Mouse (Mus musculus): ENCODE results near the gene Ankrd11. TPM values are rescaled to one million over a fixed set of nuclear protein-coding genes. Genes with fewer than 3 reads are reported as not detected.

Gene Ankrd11
- polyA plus RNA-seq, 1 experiment from 2014 or later, result 55.5 TPM

DNA sequence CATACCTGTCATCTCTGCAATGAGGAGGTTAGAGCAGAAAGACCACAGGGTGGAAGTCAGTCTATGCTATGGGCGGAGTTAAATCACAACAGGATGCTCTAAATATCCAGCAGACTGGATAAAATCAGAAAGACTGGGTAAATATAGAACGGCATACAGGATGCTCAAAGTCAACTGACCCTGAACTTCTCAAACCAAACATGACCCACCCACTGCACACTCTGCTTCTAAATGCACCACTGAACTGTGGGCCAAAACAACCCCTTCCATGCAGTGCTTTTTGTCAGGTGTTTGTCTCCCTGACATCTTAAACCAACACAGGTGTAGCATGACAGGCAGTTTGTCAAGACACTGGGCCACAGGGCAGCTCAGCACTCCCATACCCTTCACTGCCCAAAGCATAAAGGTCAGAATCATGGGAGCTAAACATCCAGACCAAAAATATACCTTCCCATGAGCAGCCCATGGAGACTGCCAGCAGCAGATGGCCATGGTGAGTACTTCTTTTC lies 104.5 kb downstream of the Ankrd11 start:
- H3K9me3 ChIP-seq (ENCODE audit: control insufficient read depth, low read length), result no peaks in the 10 kb centered on the region
- WGBS, result 50% methylated on average over 2 of the region's 2 CpGs
- H3K4me1 ChIP-seq (ENCODE audit: control insufficient read depth, insufficient read depth, low read length), result peaks cover 23% of the 10 kb centered on the region; the same call in 1 of the 2 replicates
- H3K4me2 ChIP-seq (replicated peaks; ENCODE audit: low read depth, low read length), result no peak overlapping the region
- no peak overlapping the region for H3K4me3 ChIP-seq (ENCODE audit: low read length)
- no peaks in the 10 kb centered on the region for H3K27me3 ChIP-seq (ENCODE audit: control insufficient read depth, insufficient read depth, low read length)
- H3K27ac ChIP-seq (ENCODE audit: low read depth, low read length), result no peak overlapping the region
- no peak; the same call in 1 of the 2 replicates for ATAC-seq (ENCODE audit: low FRiP score, low TSS enrichment)
- H3K36me3 ChIP-seq (ENCODE audit: control insufficient read depth, insufficient read depth, low read length), result no peaks in the 10 kb centered on the region
- no peak overlapping the region for H3K9ac ChIP-seq (ENCODE audit: low read depth, low read length)

DNA sequence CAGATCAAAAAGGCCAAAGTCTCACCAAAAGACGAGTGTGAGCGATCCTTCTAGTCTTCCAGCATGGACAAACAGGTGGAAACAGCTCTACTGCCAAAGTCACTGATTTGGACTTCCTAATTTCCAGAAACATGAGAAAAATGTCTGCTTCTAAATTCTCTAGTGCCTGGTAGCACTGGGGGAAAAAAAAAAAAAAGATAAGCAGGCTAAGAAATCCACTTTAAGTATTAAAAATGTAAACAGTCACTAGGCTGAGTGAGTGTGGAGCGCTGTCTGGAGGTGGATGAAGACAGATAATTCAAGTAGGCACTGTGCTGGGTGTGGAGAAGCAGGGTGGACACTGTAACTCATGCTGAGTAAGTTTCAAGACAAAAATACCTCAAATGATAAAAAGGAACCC lies 106.2 kb downstream of the Ankrd11 start:
- no peak for ATAC-seq (ENCODE audit: low FRiP score, low TSS enrichment)
- Histone ChIP-seq H3K4me2 (replicated peaks; ENCODE audit: low read depth, low read length) (no peak overlapping the region), H3K9ac (ENCODE audit: low read depth, low read length) (no peak overlapping the region), H3K27ac (ENCODE audit: low read depth, low read length) (no peak overlapping the region), H3K4me1 (ENCODE audit: control insufficient read depth, insufficient read depth, low read length) (peaks cover 29% of the 10 kb centered on the region; the same call in 1 of the 2 replicates), H3K4me3 (ENCODE audit: low read length) (no peak overlapping the region), H3K9me3 (ENCODE audit: control insufficient read depth, low read length) (no peaks in the 10 kb centered on the region), H3K27me3 (ENCODE audit: control insufficient read depth, insufficient read depth, low read length) (no peaks in the 10 kb centered on the region), H3K36me3 (ENCODE audit: control insufficient read depth, insufficient read depth, low read length) (no peaks in the 10 kb centered on the region)
- WGBS, result 78% methylated on average over 3 of the region's 3 CpGs

DNA sequence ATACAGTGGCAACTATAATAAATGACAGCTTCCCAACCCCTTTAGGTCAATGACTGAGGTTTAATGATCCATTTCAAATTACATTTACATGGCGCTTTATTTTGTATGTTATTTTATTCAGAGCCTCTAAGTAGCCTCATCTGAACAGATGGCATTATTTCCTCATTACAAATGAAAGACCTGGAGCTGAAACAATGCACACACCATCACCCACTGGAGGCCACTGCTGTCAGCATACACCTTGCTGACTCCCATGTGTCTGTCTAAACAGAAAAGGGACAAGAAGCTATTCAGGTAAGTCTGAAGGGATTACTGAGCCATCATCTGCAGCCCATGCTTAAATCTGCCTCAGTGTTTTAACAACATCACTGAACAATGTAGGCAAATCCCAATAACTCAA lies 107.0 kb downstream of the Ankrd11 start:
- H3K27me3 ChIP-seq (ENCODE audit: control insufficient read depth, insufficient read depth, low read length), result no peaks in the 10 kb centered on the region
- no peak overlapping the region for H3K4me3 ChIP-seq (ENCODE audit: low read length)
- whole genome bisulfite sequencing, result 59% methylated on average over 1 of the region's 1 CpGs
- no peaks in the 10 kb centered on the region for H3K9me3 ChIP-seq (ENCODE audit: control insufficient read depth, low read length)
- no peaks in the 10 kb centered on the region for H3K36me3 ChIP-seq (ENCODE audit: control insufficient read depth, insufficient read depth, low read length)
- H3K4me1 ChIP-seq (ENCODE audit: control insufficient read depth, insufficient read depth, low read length), result peaks cover 29% of the 10 kb centered on the region; the same call in 1 of the 2 replicates
- H3K27ac ChIP-seq (ENCODE audit: low read depth, low read length), result no peak overlapping the region
- no peak for ATAC-seq (ENCODE audit: low FRiP score, low TSS enrichment)
- no peak overlapping the region for H3K9ac ChIP-seq (ENCODE audit: low read depth, low read length)
- H3K4me2 ChIP-seq (replicated peaks; ENCODE audit: low read depth, low read length), result no peak overlapping the region

- Histone ChIP-seq H3K9ac (ENCODE audit: low read depth, low read length) (no peak overlapping the region), H3K36me3 (ENCODE audit: control insufficient read depth, insufficient read depth, low read length) (no peaks in the 10 kb centered on the region), H3K9me3 (ENCODE audit: control insufficient read depth, low read length) (no peaks in the 10 kb centered on the region), H3K27ac (ENCODE audit: low read depth, low read length) (no peak overlapping the region), H3K4me3 (ENCODE audit: low read length) (no peak overlapping the region), H3K4me1 (ENCODE audit: control insufficient read depth, insufficient read depth, low read length) (peaks cover 23% of the 10 kb centered on the region; the same call in 1 of the 2 replicates), H3K27me3 (ENCODE audit: control insufficient read depth, insufficient read depth, low read length) (no peaks in the 10 kb centered on the region), H3K4me2 (replicated peaks; ENCODE audit: low read depth, low read length) (no peak overlapping the region)
- ATAC-seq (ENCODE audit: low FRiP score, low TSS enrichment), result no peak
Observed at GRCm38 (mm10) chr8:122933973-122934372, 108.1 kb downstream of the Ankrd11 start.

- H3K4me3 ChIP-seq (ENCODE audit: low read length), result no peak overlapping the region
- no peak overlapping the region for H3K4me2 ChIP-seq (replicated peaks; ENCODE audit: low read depth, low read length)
- no peak overlapping the region for H3K27ac ChIP-seq (ENCODE audit: low read depth, low read length)
- WGBS, result 88% methylated on average over 2 of the region's 2 CpGs
- H3K9ac ChIP-seq (ENCODE audit: low read depth, low read length), result no peak overlapping the region
- H3K4me1 ChIP-seq (ENCODE audit: control insufficient read depth, insufficient read depth, low read length), result peaks cover 10% of the 10 kb centered on the region; the same call in 1 of the 2 replicates
- H3K9me3 ChIP-seq (ENCODE audit: control insufficient read depth, low read length), result no peaks in the 10 kb centered on the region
- H3K36me3 ChIP-seq (ENCODE audit: control insufficient read depth, insufficient read depth, low read length), result no peaks in the 10 kb centered on the region
- no peak for ATAC-seq (ENCODE audit: low FRiP score, low TSS enrichment)
- H3K27me3 ChIP-seq (ENCODE audit: control insufficient read depth, insufficient read depth, low read length), result no peaks in the 10 kb centered on the region
Observed at GRCm38 (mm10) chr8:122932561-122932959, 109.5 kb downstream of the Ankrd11 start.

DNA sequence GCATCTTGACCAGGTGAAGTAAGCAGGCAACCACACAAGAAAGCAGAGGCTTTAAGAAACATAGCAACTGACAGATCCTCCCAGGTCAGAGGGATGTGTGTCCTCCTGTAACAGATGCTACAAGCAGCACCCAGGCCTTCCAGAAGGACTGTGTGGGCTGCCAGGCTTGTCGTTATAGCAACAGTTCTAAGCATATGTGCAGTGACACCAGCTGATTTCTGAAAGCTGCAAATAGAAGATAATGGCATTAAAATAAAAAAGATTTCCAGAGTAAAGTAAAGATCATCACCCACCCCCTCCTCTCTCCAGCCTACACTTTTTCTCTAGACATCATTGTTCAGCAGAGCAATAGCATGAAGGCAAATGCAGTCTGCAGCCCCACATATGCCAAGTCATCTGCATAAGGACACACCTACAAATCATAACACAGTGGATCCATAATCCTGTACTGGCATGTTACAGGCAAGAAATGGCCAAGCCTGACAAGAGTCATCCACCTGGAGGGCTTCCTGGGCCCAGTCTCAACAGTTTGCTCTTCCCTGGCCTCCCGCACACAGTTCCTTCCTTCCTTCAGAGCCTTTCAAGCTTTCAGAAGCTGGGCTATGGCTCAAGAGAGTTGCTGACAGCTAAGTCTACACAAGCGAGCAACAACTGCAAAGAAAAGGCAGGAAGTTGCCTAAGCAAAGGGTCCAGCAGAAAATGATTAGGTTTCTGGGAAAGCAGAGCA lies 110.1 kb downstream of the Ankrd11 start:
- no peak for ATAC-seq (ENCODE audit: low FRiP score, low TSS enrichment)
- WGBS, result 83% methylated on average over 3 of the region's 3 CpGs
- H3K4me2 ChIP-seq (replicated peaks; ENCODE audit: low read depth, low read length), result no peak overlapping the region
- no peaks in the 10 kb centered on the region for H3K9me3 ChIP-seq (ENCODE audit: control insufficient read depth, low read length)
- no peak overlapping the region for H3K9ac ChIP-seq (ENCODE audit: low read depth, low read length)
- no peaks in the 10 kb centered on the region for H3K27me3 ChIP-seq (ENCODE audit: control insufficient read depth, insufficient read depth, low read length)
- H3K4me3 ChIP-seq (ENCODE audit: low read length), result no peak overlapping the region
- H3K4me1 ChIP-seq (ENCODE audit: control insufficient read depth, insufficient read depth, low read length), result peaks cover 6% of the 10 kb centered on the region; the same call in 1 of the 2 replicates
- H3K27ac ChIP-seq (ENCODE audit: low read depth, low read length), result no peak overlapping the region
- H3K36me3 ChIP-seq (ENCODE audit: control insufficient read depth, insufficient read depth, low read length), result no peaks in the 10 kb centered on the region

DNA sequence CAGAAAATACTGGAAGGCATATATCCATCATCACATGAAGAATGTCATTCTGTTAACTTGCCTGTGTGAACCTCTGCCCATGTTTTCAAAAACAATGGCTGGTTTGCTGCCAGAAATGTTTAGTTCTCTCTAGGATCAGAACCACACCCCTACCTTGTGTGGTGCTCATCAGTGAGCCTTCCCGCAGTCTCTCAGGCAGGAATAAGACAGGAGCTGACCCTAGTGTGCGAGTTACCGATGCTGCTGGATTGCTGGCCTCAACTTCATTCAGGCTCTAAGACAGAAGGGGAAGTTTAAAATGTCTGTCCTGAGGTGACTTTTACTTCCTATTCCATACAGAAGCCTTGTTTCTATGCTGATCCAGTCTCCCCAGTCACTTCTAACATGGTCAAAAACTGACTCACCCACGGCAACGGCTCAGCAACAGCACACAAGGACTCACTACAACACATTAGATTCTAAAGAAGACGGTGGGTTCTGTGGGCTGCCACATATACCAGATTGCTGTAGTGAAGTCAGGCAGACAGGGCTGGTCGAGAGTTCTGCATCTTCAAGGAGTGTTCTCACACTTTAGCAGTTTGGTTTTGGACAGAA lies 113.3 kb downstream of the Ankrd11 start:
- no peak overlapping the region for H3K27ac ChIP-seq (ENCODE audit: low read depth, low read length)
- H3K9ac ChIP-seq (ENCODE audit: low read depth, low read length), result no peak overlapping the region
- no peaks in the 10 kb centered on the region for H3K27me3 ChIP-seq (ENCODE audit: control insufficient read depth, insufficient read depth, low read length)
- 93% methylated on average over 7 of the region's 7 CpGs for WGBS
- H3K9me3 ChIP-seq (ENCODE audit: control insufficient read depth, low read length), result no peaks in the 10 kb centered on the region
- no peak overlapping the region for H3K4me2 ChIP-seq (replicated peaks; ENCODE audit: low read depth, low read length)
- no peaks in the 10 kb centered on the region for H3K36me3 ChIP-seq (ENCODE audit: control insufficient read depth, insufficient read depth, low read length)
- no peak for ATAC-seq (ENCODE audit: low FRiP score, low TSS enrichment)
- peaks cover 11% of the 10 kb centered on the region; the same call in 1 of the 2 replicates for H3K4me1 ChIP-seq (ENCODE audit: control insufficient read depth, insufficient read depth, low read length)
- no peak overlapping the region for H3K4me3 ChIP-seq (ENCODE audit: low read length)

DNA sequence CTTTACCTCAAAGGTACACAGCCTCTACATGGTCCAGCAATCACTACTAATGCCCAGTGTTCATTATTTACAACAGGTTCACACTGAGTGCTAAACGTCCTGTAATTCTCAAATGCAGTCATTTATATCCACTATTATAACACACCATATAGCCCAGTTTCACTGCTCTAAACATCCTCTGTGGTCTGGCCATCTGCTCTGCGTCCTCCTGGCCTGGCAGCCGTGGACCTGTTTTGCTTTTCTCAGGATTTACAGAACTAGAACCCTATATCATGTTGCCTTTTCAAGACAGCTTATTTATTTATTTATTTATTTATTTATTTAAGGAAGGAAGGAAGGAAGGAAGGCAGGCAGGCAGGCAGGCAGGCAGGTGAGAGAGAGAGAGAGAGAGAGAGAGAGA lies 114.2 kb downstream of the Ankrd11 start:
- H3K27me3 ChIP-seq (ENCODE audit: control insufficient read depth, insufficient read depth, low read length), result no peaks in the 10 kb centered on the region
- H3K9me3 ChIP-seq (ENCODE audit: control insufficient read depth, low read length), result no peaks in the 10 kb centered on the region
- H3K9ac ChIP-seq (ENCODE audit: low read depth, low read length), result no peak overlapping the region
- H3K4me3 ChIP-seq (ENCODE audit: low read length), result no peak overlapping the region
- no peak for ATAC-seq (ENCODE audit: low FRiP score, low TSS enrichment)
- H3K4me1 ChIP-seq (ENCODE audit: control insufficient read depth, insufficient read depth, low read length), result peaks cover 14% of the 10 kb centered on the region; the same call in 1 of the 2 replicates
- H3K4me2 ChIP-seq (replicated peaks; ENCODE audit: low read depth, low read length), result no peak overlapping the region
- H3K27ac ChIP-seq (ENCODE audit: low read depth, low read length), result no peak overlapping the region
- 53% methylated on average over 3 of the region's 3 CpGs for WGBS
- H3K36me3 ChIP-seq (ENCODE audit: control insufficient read depth, insufficient read depth, low read length), result no peaks in the 10 kb centered on the region

- Histone ChIP-seq H3K4me1 (ENCODE audit: control insufficient read depth, insufficient read depth, low read length) (peaks cover 10% of the 10 kb centered on the region; the same call in 1 of the 2 replicates), H3K9ac (ENCODE audit: low read depth, low read length) (no peak overlapping the region), H3K4me3 (ENCODE audit: low read length) (no peak overlapping the region), H3K36me3 (ENCODE audit: control insufficient read depth, insufficient read depth, low read length) (no peaks in the 10 kb centered on the region), H3K4me2 (replicated peaks; ENCODE audit: low read depth, low read length) (no peak overlapping the region), H3K27ac (ENCODE audit: low read depth, low read length) (no peak overlapping the region), H3K27me3 (ENCODE audit: control insufficient read depth, insufficient read depth, low read length) (no peaks in the 10 kb centered on the region), H3K9me3 (ENCODE audit: control insufficient read depth, low read length) (no peaks in the 10 kb centered on the region)
- no peak for ATAC-seq (ENCODE audit: low FRiP score, low TSS enrichment)
- 85% methylated on average over 7 of the region's 7 CpGs for WGBS
Observed at GRCm38 (mm10) chr8:122926782-122927181, 115.3 kb downstream of the Ankrd11 start.
